Mouse (Mus musculus): ENCODE results near the gene Tomm40l. TPM values are rescaled to one million over a fixed set of nuclear protein-coding genes. Genes with fewer than 3 reads are reported as not detected.

Tomm40l gene
- 45.0 and 49.2 TPM in 2 replicates for polyA plus RNA-seq (2014; fragmentation: Nextera tagmentation; extraction: Ambion mirVana)

- ATAC-seq (peak; percentile 97), DNase-seq (ENCODE audit: low spot score) (peak; percentile 99)
- Histone ChIP-seq H3K27ac (ENCODE audit: low read depth, low read length) (no peak within 1 kb of the TSS), H3K4me3 (ENCODE audit: low read depth, low read length) (peak within 1 kb of the TSS; percentile 60), H3K9me3 (replicated peaks; ENCODE audit: control insufficient read depth, low read length) (no peaks in the 10 kb centered on the region), H3K4me1 (ENCODE audit: control insufficient read depth, insufficient read depth, low read length) (peaks cover 6% of the 10 kb centered on the region), H3K4me2 (ENCODE audit: low read length) (peak within 1 kb of the TSS; percentile 85), H3K9ac (ENCODE audit: low read length) (peak within 1 kb of the TSS; percentile 68), H3K27me3 (replicated peaks; ENCODE audit: control insufficient read depth, insufficient read depth, low read length) (no peaks in the 10 kb centered on the region), H3K36me3 (ENCODE audit: control insufficient read depth, insufficient read depth, low read length) (peaks cover 23% of the 10 kb centered on the region)
- 2% methylated on average over 28 of the region's 28 CpGs for WGBS
Measured at GRCm38 (mm10) chr1:171222238-171223155, at the start of gene Tomm40l. TSS of gene Tomm40l (minus strand) at chr1:171222514.

- no peaks in the 10 kb centered on the region for H3K27me3 ChIP-seq (replicated peaks; ENCODE audit: control insufficient read depth, insufficient read depth, low read length)
- ATAC-seq (no peak), DNase-seq (ENCODE audit: low spot score) (no peak)
- WGBS, result 92% methylated on average over 3 of the region's 3 CpGs
- H3K4me3 ChIP-seq (ENCODE audit: low read depth, low read length), result no peak overlapping the region
- no peak overlapping the region for H3K4me2 ChIP-seq (ENCODE audit: low read length)
- H3K9ac ChIP-seq (ENCODE audit: low read length), result no peak overlapping the region
- H3K27ac ChIP-seq (ENCODE audit: low read depth, low read length), result no peak overlapping the region
- H3K9me3 ChIP-seq (replicated peaks; ENCODE audit: control insufficient read depth, low read length), result no peaks in the 10 kb centered on the region
- H3K36me3 ChIP-seq (ENCODE audit: control insufficient read depth, insufficient read depth, low read length), result peaks cover 53% of the 10 kb centered on the region
- H3K4me1 ChIP-seq (ENCODE audit: control insufficient read depth, insufficient read depth, low read length), result peaks cover 12% of the 10 kb centered on the region; the same call in 1 of the 2 replicates
Measured at GRCm38 (mm10) chr1:171272086-171272485, 49.8 kb upstream of the Tomm40l start.

- ATAC-seq (no peak), DNase-seq (ENCODE audit: low spot score) (no peak)
- Histone ChIP-seq H3K4me3 (ENCODE audit: low read depth, low read length) (no peak overlapping the region), H3K27ac (ENCODE audit: low read depth, low read length) (no peak overlapping the region), H3K4me1 (ENCODE audit: control insufficient read depth, insufficient read depth, low read length) (peaks cover 12% of the 10 kb centered on the region; the same call in 1 of the 2 replicates), H3K9me3 (replicated peaks; ENCODE audit: control insufficient read depth, low read length) (no peaks in the 10 kb centered on the region), H3K36me3 (ENCODE audit: control insufficient read depth, insufficient read depth, low read length) (peaks cover 49% of the 10 kb centered on the region), H3K27me3 (replicated peaks; ENCODE audit: control insufficient read depth, insufficient read depth, low read length) (no peaks in the 10 kb centered on the region), H3K4me2 (ENCODE audit: low read length) (peak overlapping the region; percentile 95; the same call in 1 of the 2 replicates), H3K9ac (ENCODE audit: low read length) (no peak overlapping the region)
- WGBS, result 78% methylated on average over 10 of the region's 10 CpGs
Measured at GRCm38 (mm10) chr1:171271622-171272021, 49.3 kb upstream of the Tomm40l start.

- no peak overlapping the region for H3K27ac ChIP-seq (ENCODE audit: low read depth, low read length)
Measured at GRCm38 (mm10) chr1:171271196-171271595, 48.9 kb upstream of the Tomm40l start.

GRCm38 (mm10) chr1:171270573-171270900, 48.2 kb upstream of the Tomm40l start:
- Histone ChIP-seq H3K27ac (ENCODE audit: low read depth, low read length) (peak overlapping the region; percentile 58; the same call in 1 of the 2 replicates), H3K36me3 (ENCODE audit: control insufficient read depth, insufficient read depth, low read length) (peaks cover 38% of the 10 kb centered on the region), H3K9ac (ENCODE audit: low read length) (peak overlapping the region; percentile 86), H3K4me1 (ENCODE audit: control insufficient read depth, insufficient read depth, low read length) (peaks cover 12% of the 10 kb centered on the region; the same call in 1 of the 2 replicates), H3K4me2 (ENCODE audit: low read length) (peak overlapping the region; percentile 95), H3K4me3 (ENCODE audit: low read depth, low read length) (peak overlapping the region; percentile 82), H3K27me3 (replicated peaks; ENCODE audit: control insufficient read depth, insufficient read depth, low read length) (no peaks in the 10 kb centered on the region), H3K9me3 (replicated peaks; ENCODE audit: control insufficient read depth, low read length) (no peaks in the 10 kb centered on the region)
- WGBS, result under 1% methylated on average over 19 of the region's 19 CpGs
- DNase-seq (ENCODE audit: low spot score), result no peak
- peak; percentile 73 for ATAC-seq

More at GRCm38 (mm10) chr1:171271196-171271595, 48.9 kb upstream of the Tomm40l start:
- Histone ChIP-seq H3K4me3 (ENCODE audit: low read depth, low read length) (peak overlapping the region; percentile 82), H3K4me1 (ENCODE audit: control insufficient read depth, insufficient read depth, low read length) (peaks cover 12% of the 10 kb centered on the region; the same call in 1 of the 2 replicates), H3K9ac (ENCODE audit: low read length) (peak overlapping the region; percentile 86), H3K9me3 (replicated peaks; ENCODE audit: control insufficient read depth, low read length) (no peaks in the 10 kb centered on the region), H3K27me3 (replicated peaks; ENCODE audit: control insufficient read depth, insufficient read depth, low read length) (no peaks in the 10 kb centered on the region), H3K36me3 (ENCODE audit: control insufficient read depth, insufficient read depth, low read length) (peaks cover 44% of the 10 kb centered on the region), H3K4me2 (ENCODE audit: low read length) (peak overlapping the region; percentile 95)
- no peak for DNase-seq (ENCODE audit: low spot score)
- no peak for ATAC-seq
- 57% methylated on average over 9 of the region's 9 CpGs for WGBS

GRCm38 (mm10) chr1:171269848-171270572, 47.7 kb upstream of the Tomm40l start, which contains the start of gene B4galt3:
TSS of gene B4galt3 (plus strand) at chr1:171270328.
- Histone ChIP-seq H3K4me2 (ENCODE audit: low read length) (peak within 1 kb of the TSS; percentile 95), H3K27ac (ENCODE audit: low read depth, low read length) (peak within 1 kb of the TSS; percentile 58; the same call in 1 of the 2 replicates), H3K4me1 (ENCODE audit: control insufficient read depth, insufficient read depth, low read length) (peaks cover 12% of the 10 kb centered on the region; the same call in 1 of the 2 replicates), H3K36me3 (ENCODE audit: control insufficient read depth, insufficient read depth, low read length) (peaks cover 33% of the 10 kb centered on the region), H3K4me3 (ENCODE audit: low read depth, low read length) (peak within 1 kb of the TSS; percentile 82), H3K9me3 (replicated peaks; ENCODE audit: control insufficient read depth, low read length) (no peaks in the 10 kb centered on the region), H3K9ac (ENCODE audit: low read length) (peak within 1 kb of the TSS; percentile 86), H3K27me3 (replicated peaks; ENCODE audit: control insufficient read depth, insufficient read depth, low read length) (no peaks in the 10 kb centered on the region)
- 4% methylated on average over 36 of the region's 36 CpGs for WGBS
- DNase-seq (ENCODE audit: low spot score) (peak; percentile 93), ATAC-seq (peak; percentile 98)

- no peaks in the 10 kb centered on the region for H3K9me3 ChIP-seq (replicated peaks; ENCODE audit: control insufficient read depth, low read length)
- no peak overlapping the region for H3K4me2 ChIP-seq (ENCODE audit: low read length)
- H3K27ac ChIP-seq (ENCODE audit: low read depth, low read length), result no peak overlapping the region
- H3K27me3 ChIP-seq (replicated peaks; ENCODE audit: control insufficient read depth, insufficient read depth, low read length), result no peaks in the 10 kb centered on the region
- DNase-seq (ENCODE audit: low spot score) (no peak), ATAC-seq (no peak)
- peaks cover 15% of the 10 kb centered on the region; the same call in 1 of the 2 replicates for H3K4me1 ChIP-seq (ENCODE audit: control insufficient read depth, insufficient read depth, low read length)
- peaks cover 16% of the 10 kb centered on the region for H3K36me3 ChIP-seq (ENCODE audit: control insufficient read depth, insufficient read depth, low read length)
- no peak overlapping the region for H3K9ac ChIP-seq (ENCODE audit: low read length)
- 63% methylated on average over 1 of the region's 1 CpGs for WGBS
- H3K4me3 ChIP-seq (ENCODE audit: low read depth, low read length), result no peak overlapping the region
Measured at GRCm38 (mm10) chr1:171268341-171268740, 46.0 kb upstream of the Tomm40l start.

GRCm38 (mm10) chr1:171265971-171266744, 43.8 kb upstream of the Tomm40l start:
- H3K9me3 ChIP-seq (replicated peaks; ENCODE audit: control insufficient read depth, low read length), result no peaks in the 10 kb centered on the region
- no peak overlapping the region for H3K9ac ChIP-seq (ENCODE audit: low read length)
- DNase-seq (ENCODE audit: low spot score), result no peak
- no peak overlapping the region for H3K27ac ChIP-seq (ENCODE audit: low read depth, low read length)
- no peak overlapping the region for H3K4me3 ChIP-seq (ENCODE audit: low read depth, low read length)
- H3K36me3 ChIP-seq (ENCODE audit: control insufficient read depth, insufficient read depth, low read length), result no peaks in the 10 kb centered on the region
- peaks cover 18% of the 10 kb centered on the region for H3K4me1 ChIP-seq (ENCODE audit: control insufficient read depth, insufficient read depth, low read length)
- ATAC-seq, result no peak
- no peak overlapping the region for H3K4me2 ChIP-seq (ENCODE audit: low read length)
- WGBS, result 77% methylated on average over 4 of the region's 4 CpGs
- no peaks in the 10 kb centered on the region for H3K27me3 ChIP-seq (replicated peaks; ENCODE audit: control insufficient read depth, insufficient read depth, low read length)

All from forebrain, embryonic 14.5 days (tissue).